In genomic region chr6:121246037-121246361, GRCm38 (mm10) we compare ENCODE assay signal across 8 mouse cellular contexts. TPM values are rescaled to one million over a fixed set of nuclear protein-coding genes. Genes with fewer than 3 reads are reported as not detected.
DNase-seq lines count a peak whose midpoint lies in the region; ATAC-seq lines count a peak whose summit lies in the region.

No protein-coding gene starts in this region.

- peak overlapping the region; percentile 86 for H3K4me2 ChIP-seq in heart, embryonic 16.5 days (ENCODE audit: low read depth, low read length)
- peak overlapping the region; percentile 47 for H3K4me2 ChIP-seq in hindbrain, embryonic 11.5 days (replicated peaks; ENCODE audit: low read depth, low read length)
- peak overlapping the region; percentile 55 for H3K4me2 ChIP-seq in midbrain, embryonic 12.5 days (replicated peaks)

- DNase-seq in heart, postnatal 4 days = no peak
- DNase-seq in Muller cell, postnatal 12 days (ENCODE audit: inconsistent ontology term) = peak; percentile 4
- DNase-seq in hindbrain, embryonic 11.5 days (ENCODE audit: low spot score) = no peak
- no peak for DNase-seq in layer of hippocampus, postnatal 25 days (ENCODE audit: extremely low spot score in 1 of 2, low spot score in 1 of 2)
- no peak for DNase-seq in frontal cortex, postnatal 10 days (ENCODE audit: low spot score in 2 of 2)
- no peak for DNase-seq in urinary bladder, postnatal 36 days (ENCODE audit: low spot score in 2 of 2)

- ATAC-seq in heart, embryonic 16.5 days (replicated peaks; ENCODE audit: extremely low read depth, insufficient read depth, low FRiP score) = 0 out of 2 replicates have a peak, but pooled peaks have one; percentile 19
- 0 out of 2 replicates have a peak, but pooled peaks have one; percentile 36 for ATAC-seq in hindbrain, embryonic 11.5 days (ENCODE audit: low FRiP score)
- peak; percentile 55 for ATAC-seq in midbrain, embryonic 12.5 days (ENCODE audit: low FRiP score, low read depth)

- no peak overlapping the region; the same call in 1 of the 2 replicates for H3K27ac ChIP-seq in heart, embryonic 16.5 days (ENCODE audit: low read length)
- H3K27ac ChIP-seq in hindbrain, embryonic 11.5 days (ENCODE audit: low read depth, low read length) = no peak overlapping the region
- no peak overlapping the region for H3K27ac ChIP-seq in midbrain, embryonic 12.5 days (replicated peaks)

- 0 out of 2 replicates have a peak, but pooled peaks cover 5% of the 10 kb centered on the region for H3K27me3 ChIP-seq in heart, embryonic 16.5 days (ENCODE audit: control insufficient read depth, insufficient read depth, low read length)
- H3K27me3 ChIP-seq in hindbrain, embryonic 11.5 days (ENCODE audit: control insufficient read depth, insufficient read depth, low read length) = 0 out of 2 replicates have a peak, but pooled peaks cover 2% of the 10 kb centered on the region
- peaks cover 29% of the 10 kb centered on the region for H3K27me3 ChIP-seq in midbrain, embryonic 12.5 days

- peak overlapping the region; percentile 75 for H3K4me3 ChIP-seq in heart, embryonic 16.5 days (ENCODE audit: low read length)
- peak overlapping the region; percentile 45 for H3K4me3 ChIP-seq in hindbrain, embryonic 11.5 days (ENCODE audit: low read depth, low read length)
- H3K4me3 ChIP-seq in midbrain, embryonic 12.5 days = peak overlapping the region; percentile 53

- no peaks in the 10 kb centered on the region for H3K9me3 ChIP-seq in heart, embryonic 16.5 days (replicated peaks; ENCODE audit: control insufficient read depth, low read length)
- no peaks in the 10 kb centered on the region for H3K9me3 ChIP-seq in hindbrain, embryonic 11.5 days (ENCODE audit: control insufficient read depth, low read length)
- no peaks in the 10 kb centered on the region for H3K9me3 ChIP-seq in midbrain, embryonic 12.5 days

- no peaks in the 10 kb centered on the region for H3K36me3 ChIP-seq in heart, embryonic 16.5 days (ENCODE audit: control insufficient read depth, insufficient read depth)
- no peaks in the 10 kb centered on the region for H3K36me3 ChIP-seq in hindbrain, embryonic 11.5 days (ENCODE audit: control insufficient read depth, insufficient read depth, low read length)
- no peaks in the 10 kb centered on the region for H3K36me3 ChIP-seq in midbrain, embryonic 12.5 days

- peaks cover 4% of the 10 kb centered on the region; the same call in 1 of the 2 replicates for H3K4me1 ChIP-seq in heart, embryonic 16.5 days (ENCODE audit: control insufficient read depth, insufficient read depth, low read length)
- H3K4me1 ChIP-seq in hindbrain, embryonic 11.5 days (replicated peaks; ENCODE audit: control insufficient read depth, insufficient read depth, low read length) = no peaks in the 10 kb centered on the region
- H3K4me1 ChIP-seq in midbrain, embryonic 12.5 days = no peaks in the 10 kb centered on the region

- 13% methylated on average over 4 of the region's 4 CpGs for WGBS in heart, embryonic 16.5 days
- 19% methylated on average over 4 of the region's 4 CpGs for WGBS in hindbrain, embryonic 11.5 days
- WGBS in midbrain, embryonic 12.5 days = 17% methylated on average over 4 of the region's 4 CpGs

- peak overlapping the region; percentile 63 for H3K9ac ChIP-seq in heart, embryonic 16.5 days (ENCODE audit: low read length)
- peak overlapping the region; percentile 40 for H3K9ac ChIP-seq in hindbrain, embryonic 11.5 days (ENCODE audit: low read depth, low read length)
- H3K9ac ChIP-seq in midbrain, embryonic 12.5 days (replicated peaks) = peak overlapping the region; percentile 60; the same call in 1 of the 2 replicates

RNA-seq across cellular contexts. Expression of gene Usp18, which starts 0.3 kb away (rescaled TPM):
- polyA plus RNA-seq in heart, embryonic 16.5 days (2015; fragmentation: Nextera tagmentation; extraction: Ambion mirVana) = 3.6 and 6.1 TPM in 2 replicates
- total RNA-seq in heart, postnatal 4 days (2021) = under 1 TPM; 0.67 to 0.68 TPM
- 1.2 and 1.3 TPM in 2 replicates for polyA plus RNA-seq in hindbrain, embryonic 11.5 days (2014; fragmentation: Nextera tagmentation; extraction: Ambion mirVana)
- polyA plus RNA-seq in midbrain, embryonic 12.5 days (2016; fragmentation: Nextera tagmentation; extraction: Ambion mirVana) = 1.9 TPM in 2 replicates
- under 1 TPM; 0.26 to 0.30 TPM for total RNA-seq in layer of hippocampus, postnatal 25 days (2021)

RNA-seq across cellular contexts. Expression of gene Tuba8, which starts 35.5 kb away (rescaled TPM):
- polyA plus RNA-seq in heart, embryonic 16.5 days (2015; fragmentation: Nextera tagmentation; extraction: Ambion mirVana) = 1.2 and 2.0 TPM in 2 replicates
- 10 to 100 TPM; 20.9 to 27.5 TPM for total RNA-seq in heart, postnatal 4 days (2021)
- polyA plus RNA-seq in hindbrain, embryonic 11.5 days (2014; fragmentation: Nextera tagmentation; extraction: Ambion mirVana) = 0.54 and 0.60 TPM in 2 replicates
- polyA plus RNA-seq in midbrain, embryonic 12.5 days (2016; fragmentation: Nextera tagmentation; extraction: Ambion mirVana) = 0.22 TPM in 1 of 2 replicates, not detected in the other
- 1 to 10 TPM; 4.3 to 5.3 TPM for total RNA-seq in layer of hippocampus, postnatal 25 days (2021)

RNA-seq across cellular contexts. Expression of gene Slc6a13, which starts 54.0 kb away (rescaled TPM):
- polyA plus RNA-seq in heart, embryonic 16.5 days (2015; fragmentation: Nextera tagmentation; extraction: Ambion mirVana) = 5.0 and 5.4 TPM in 2 replicates
- 1 to 10 TPM; 3.7 to 4.7 TPM for total RNA-seq in heart, postnatal 4 days (2021)
- 2.2 and 2.9 TPM in 2 replicates for polyA plus RNA-seq in hindbrain, embryonic 11.5 days (2014; fragmentation: Nextera tagmentation; extraction: Ambion mirVana)
- 6.4 and 10.8 TPM in 2 replicates for polyA plus RNA-seq in midbrain, embryonic 12.5 days (2016; fragmentation: Nextera tagmentation; extraction: Ambion mirVana)
- 1 to 10 TPM; 7.4 to 8.5 TPM for total RNA-seq in layer of hippocampus, postnatal 25 days (2021)
